Mouse (Mus musculus): ENCODE results near the gene Nfix. TPM values are rescaled to one million over a fixed set of nuclear protein-coding genes. Genes with fewer than 3 reads are reported as not detected.

Gene Nfix
- polyA plus RNA-seq, 1 experiment: 1.2 TPM

DNA sequence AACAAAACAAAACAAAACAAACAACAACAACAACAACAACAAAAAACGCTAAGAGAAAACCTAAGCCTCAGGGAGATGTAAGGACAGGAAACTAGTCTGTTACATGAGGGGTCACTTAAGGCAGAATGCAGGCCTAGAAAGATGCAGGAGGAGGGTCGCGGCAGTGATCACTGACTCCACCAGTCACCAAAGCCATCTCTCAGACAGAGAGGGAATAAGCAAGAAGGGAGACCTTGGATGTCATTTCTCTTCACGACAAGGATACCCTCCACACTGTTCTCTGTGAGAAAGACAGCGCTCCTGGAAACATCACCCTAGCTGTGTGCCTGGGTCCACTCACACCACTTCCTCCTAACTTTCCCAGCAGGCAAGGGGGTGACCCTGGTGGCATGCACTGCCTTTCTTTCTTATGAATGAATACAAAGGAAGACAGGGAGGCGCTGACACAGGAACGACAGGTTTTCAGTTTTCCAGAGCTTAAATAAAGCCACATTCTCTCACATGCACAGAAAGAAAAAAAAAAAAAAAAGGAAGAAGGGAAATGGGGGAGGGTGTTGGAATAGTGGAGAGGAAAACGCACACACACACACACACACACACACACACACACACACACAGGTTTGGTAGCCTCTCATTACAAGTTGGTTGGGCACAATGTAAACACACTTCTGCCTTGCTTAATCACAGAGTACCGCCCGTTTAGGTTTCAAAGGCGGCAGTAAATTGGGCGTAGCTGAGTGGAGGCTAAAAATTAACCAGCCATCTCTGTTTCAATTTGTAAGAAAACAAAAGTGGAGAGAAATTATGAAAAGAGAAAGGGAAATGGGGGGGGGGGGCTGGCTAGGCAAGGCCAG, 29.8 kb downstream of the Nfix start:
- Histone ChIP-seq H3K9me3 (replicated peaks; ENCODE audit: control insufficient read depth, insufficient read depth, low read length, poor library complexity, severe bottlenecking) (no peaks in the 10 kb centered on the region), H3K36me3 (ENCODE audit: control insufficient read depth, insufficient read depth, low read length, poor library complexity, severe bottlenecking) (no peaks in the 10 kb centered on the region), H3K4me3 (ENCODE audit: low read depth, low read length) (no peak overlapping the region), H3K9ac (ENCODE audit: low read depth, poor library complexity, severe bottlenecking) (no peak overlapping the region), H3K27ac (ENCODE audit: insufficient read depth, low read length) (no peak overlapping the region), H3K27me3 (ENCODE audit: control insufficient read depth, insufficient read depth, low read length, poor library complexity, severe bottlenecking) (peaks cover 27% of the 10 kb centered on the region), H3K4me1 (ENCODE audit: control insufficient read depth, insufficient read depth, low read length) (no peaks in the 10 kb centered on the region)
- TF ChIP-seq POLR2A (IDR thresholded peaks at IDR 0.05; ENCODE audit: insufficient read depth, low read length): no peak
- TF ChIP-seq EP300 (IDR thresholded peaks at IDR 0.05; ENCODE audit: insufficient read depth, low read depth, low read length): no peak
- TF ChIP-seq CTCF (IDR thresholded peaks at IDR 0.05; ENCODE audit: low read depth, low read length): no peak

DNA sequence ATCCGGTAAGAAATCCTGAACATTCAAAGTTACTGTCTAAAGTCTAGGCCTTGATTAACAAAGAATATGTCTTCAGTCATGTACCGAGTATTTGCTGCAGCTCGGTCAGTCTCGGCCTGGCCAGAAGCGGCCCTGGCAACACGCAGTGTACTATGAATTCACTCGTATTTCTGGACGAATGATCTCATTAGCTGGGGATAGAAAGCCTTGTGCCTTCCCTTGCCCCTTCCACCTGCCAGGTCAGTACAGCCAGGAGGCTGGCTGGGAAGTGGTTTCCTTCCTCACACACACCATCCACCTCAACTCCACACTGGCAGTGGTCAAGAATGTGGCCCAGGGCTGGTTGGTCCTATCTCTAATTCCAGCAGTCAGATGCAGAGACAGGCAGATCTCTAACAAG, 30.8 kb downstream of the Nfix start:
- H3K27me3 ChIP-seq (ENCODE audit: control insufficient read depth, insufficient read depth, low read length, poor library complexity, severe bottlenecking): peaks cover 25% of the 10 kb centered on the region
- TF ChIP-seq EP300 (IDR thresholded peaks at IDR 0.05; ENCODE audit: insufficient read depth, low read depth, low read length) (no peak), POLR2A (IDR thresholded peaks at IDR 0.05; ENCODE audit: insufficient read depth, low read length) (no peak), CTCF (IDR thresholded peaks at IDR 0.05; ENCODE audit: low read depth, low read length) (no peak)
- H3K27ac ChIP-seq (ENCODE audit: insufficient read depth, low read length): no peak overlapping the region
- no peak overlapping the region for H3K4me3 ChIP-seq (ENCODE audit: low read depth, low read length)
- H3K9ac ChIP-seq (ENCODE audit: low read depth, poor library complexity, severe bottlenecking): no peak overlapping the region
- no peaks in the 10 kb centered on the region for H3K9me3 ChIP-seq (replicated peaks; ENCODE audit: control insufficient read depth, insufficient read depth, low read length, poor library complexity, severe bottlenecking)
- H3K4me1 ChIP-seq (ENCODE audit: control insufficient read depth, insufficient read depth, low read length): no peaks in the 10 kb centered on the region
- H3K36me3 ChIP-seq (ENCODE audit: control insufficient read depth, insufficient read depth, low read length, poor library complexity, severe bottlenecking): no peaks in the 10 kb centered on the region

DNA sequence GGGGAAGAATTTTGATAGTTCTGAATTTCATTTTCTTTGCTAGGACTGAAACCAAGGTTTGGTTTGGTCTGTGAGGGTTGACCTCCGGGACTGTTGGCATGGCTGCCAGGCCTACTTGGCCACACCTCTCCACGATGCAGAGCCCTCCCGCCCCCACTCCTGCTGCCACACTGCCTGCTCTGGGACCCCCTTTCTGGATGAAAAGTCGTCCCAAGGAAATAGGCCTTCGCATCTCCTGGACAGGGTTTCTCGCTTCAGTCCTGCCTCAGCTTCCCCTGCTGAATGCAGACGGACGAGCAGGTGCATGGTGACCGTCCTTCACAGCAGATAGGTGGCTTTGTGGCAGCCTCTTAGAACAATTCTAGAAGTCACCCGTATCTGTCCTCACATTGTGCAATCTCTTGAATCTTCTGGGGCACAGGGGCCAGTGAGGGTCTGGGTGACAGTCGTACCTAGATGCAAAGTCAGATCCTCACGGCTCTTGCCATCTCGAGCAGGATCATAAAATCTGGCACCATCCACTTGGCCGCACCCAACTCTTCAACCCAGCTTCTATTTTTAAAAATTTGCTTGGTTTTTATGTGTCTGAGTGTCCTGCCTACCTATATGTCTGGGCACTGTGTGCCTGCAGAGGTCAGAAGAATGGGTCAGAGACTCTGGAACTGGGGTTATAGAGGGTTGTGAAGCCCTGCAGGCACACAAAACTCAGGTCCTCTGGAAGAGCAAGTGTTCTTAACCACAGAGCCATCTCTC, 31.6 kb downstream of the Nfix start:
- Histone ChIP-seq H3K9ac (ENCODE audit: low read depth, poor library complexity, severe bottlenecking) (no peak overlapping the region), H3K4me1 (ENCODE audit: control insufficient read depth, insufficient read depth, low read length) (no peaks in the 10 kb centered on the region), H3K9me3 (replicated peaks; ENCODE audit: control insufficient read depth, insufficient read depth, low read length, poor library complexity, severe bottlenecking) (no peaks in the 10 kb centered on the region), H3K27ac (ENCODE audit: insufficient read depth, low read length) (no peak overlapping the region), H3K36me3 (ENCODE audit: control insufficient read depth, insufficient read depth, low read length, poor library complexity, severe bottlenecking) (no peaks in the 10 kb centered on the region), H3K4me3 (ENCODE audit: low read depth, low read length) (no peak overlapping the region), H3K27me3 (ENCODE audit: control insufficient read depth, insufficient read depth, low read length, poor library complexity, severe bottlenecking) (peaks cover 21% of the 10 kb centered on the region)
- no peak for TF ChIP-seq POLR2A (IDR thresholded peaks at IDR 0.05; ENCODE audit: insufficient read depth, low read length)

DNA sequence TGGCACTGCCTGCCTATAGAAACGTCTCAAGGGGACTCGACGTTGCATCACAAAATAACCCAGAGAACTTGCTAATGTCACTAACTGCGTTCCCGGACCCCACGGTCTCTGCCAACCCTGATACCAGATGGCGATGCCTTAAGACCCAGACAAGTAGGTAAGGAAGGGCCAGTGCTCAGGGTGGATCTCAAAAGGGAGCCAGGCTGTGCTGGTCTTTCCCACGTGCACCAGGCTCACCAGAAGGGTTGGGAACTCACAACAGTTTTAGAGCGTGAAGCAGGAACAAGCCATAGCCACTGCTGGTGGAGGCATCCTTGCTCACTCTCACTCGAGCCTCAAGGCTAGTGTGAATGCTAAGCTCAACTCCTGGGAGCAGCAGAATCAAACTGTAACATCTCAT, 32.9 kb downstream of the Nfix start:
- Histone ChIP-seq H3K36me3 (ENCODE audit: control insufficient read depth, insufficient read depth, low read length, poor library complexity, severe bottlenecking) (no peaks in the 10 kb centered on the region), H3K27ac (ENCODE audit: insufficient read depth, low read length) (no peak overlapping the region), H3K9ac (ENCODE audit: low read depth, poor library complexity, severe bottlenecking) (no peak overlapping the region), H3K4me3 (ENCODE audit: low read depth, low read length) (no peak overlapping the region), H3K9me3 (replicated peaks; ENCODE audit: control insufficient read depth, insufficient read depth, low read length, poor library complexity, severe bottlenecking) (no peaks in the 10 kb centered on the region), H3K27me3 (ENCODE audit: control insufficient read depth, insufficient read depth, low read length, poor library complexity, severe bottlenecking) (peaks cover 11% of the 10 kb centered on the region), H3K4me1 (ENCODE audit: control insufficient read depth, insufficient read depth, low read length) (no peaks in the 10 kb centered on the region)
- TF ChIP-seq POLR2A (IDR thresholded peaks at IDR 0.05; ENCODE audit: insufficient read depth, low read length) (no peak), CTCF (IDR thresholded peaks at IDR 0.05; ENCODE audit: low read depth, low read length) (no peak), EP300 (IDR thresholded peaks at IDR 0.05; ENCODE audit: insufficient read depth, low read depth, low read length) (no peak)

DNA sequence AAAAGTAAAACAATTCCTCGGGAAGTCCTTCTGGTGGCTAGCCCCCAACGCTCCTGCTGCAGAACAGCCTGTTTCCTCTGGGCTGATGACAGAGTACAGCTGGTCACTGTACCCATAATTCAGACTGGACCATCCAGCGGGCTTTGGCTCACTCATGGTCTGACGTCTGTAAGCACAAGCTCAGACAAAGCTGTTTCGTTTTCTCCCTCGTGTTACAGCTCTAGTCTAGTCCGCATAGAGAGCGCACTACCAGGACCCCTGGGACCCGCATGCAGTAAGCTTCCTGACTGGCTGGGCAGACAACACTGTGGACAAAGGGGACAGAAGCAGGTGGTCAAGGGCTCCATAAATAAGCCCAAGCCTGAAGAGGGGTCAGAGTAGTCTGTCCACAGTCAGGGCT, 33.7 kb downstream of the Nfix start:
- Histone ChIP-seq H3K4me3 (ENCODE audit: low read depth, low read length) (no peak overlapping the region), H3K27ac (ENCODE audit: insufficient read depth, low read length) (no peak overlapping the region), H3K36me3 (ENCODE audit: control insufficient read depth, insufficient read depth, low read length, poor library complexity, severe bottlenecking) (no peaks in the 10 kb centered on the region), H3K9ac (ENCODE audit: low read depth, poor library complexity, severe bottlenecking) (no peak overlapping the region), H3K27me3 (ENCODE audit: control insufficient read depth, insufficient read depth, low read length, poor library complexity, severe bottlenecking) (peaks cover 5% of the 10 kb centered on the region), H3K9me3 (replicated peaks; ENCODE audit: control insufficient read depth, insufficient read depth, low read length, poor library complexity, severe bottlenecking) (no peaks in the 10 kb centered on the region), H3K4me1 (ENCODE audit: control insufficient read depth, insufficient read depth, low read length) (no peaks in the 10 kb centered on the region)
- TF ChIP-seq EP300 (IDR thresholded peaks at IDR 0.05; ENCODE audit: insufficient read depth, low read depth, low read length) (no peak), CTCF (IDR thresholded peaks at IDR 0.05; ENCODE audit: low read depth, low read length) (no peak), POLR2A (IDR thresholded peaks at IDR 0.05; ENCODE audit: insufficient read depth, low read length) (no peak)

DNA sequence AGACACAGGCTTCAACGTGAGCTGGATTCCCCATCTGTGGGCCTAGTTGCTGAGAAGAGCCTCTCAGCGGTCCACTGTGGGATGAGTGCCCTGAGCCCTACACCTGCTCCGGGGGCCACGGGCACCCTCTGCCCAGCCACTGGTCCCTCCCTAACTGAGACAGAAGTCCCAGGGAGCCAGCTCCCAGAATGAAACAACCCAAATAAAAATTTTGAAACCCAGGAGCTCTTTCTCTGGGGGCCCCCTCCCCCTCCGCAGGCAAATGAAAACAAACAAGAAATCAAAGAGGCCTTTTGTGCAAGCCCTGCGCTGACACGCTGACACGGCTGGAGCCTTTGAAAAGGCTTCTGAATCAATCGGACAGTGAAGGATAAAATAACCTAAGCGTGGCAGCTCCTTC, 34.5 kb downstream of the Nfix start:
- no peak overlapping the region for H3K9ac ChIP-seq (ENCODE audit: low read depth, poor library complexity, severe bottlenecking)
- H3K27ac ChIP-seq (ENCODE audit: insufficient read depth, low read length): no peak overlapping the region
- no peak overlapping the region for H3K4me3 ChIP-seq (ENCODE audit: low read depth, low read length)
- no peaks in the 10 kb centered on the region for H3K4me1 ChIP-seq (ENCODE audit: control insufficient read depth, insufficient read depth, low read length)
- H3K27me3 ChIP-seq (ENCODE audit: control insufficient read depth, insufficient read depth, low read length, poor library complexity, severe bottlenecking): no peaks in the 10 kb centered on the region; the same call in 1 of the 2 replicates
- H3K9me3 ChIP-seq (replicated peaks; ENCODE audit: control insufficient read depth, insufficient read depth, low read length, poor library complexity, severe bottlenecking): no peaks in the 10 kb centered on the region
- TF ChIP-seq POLR2A (IDR thresholded peaks at IDR 0.05; ENCODE audit: insufficient read depth, low read length): no peak
- no peak for TF ChIP-seq EP300 (IDR thresholded peaks at IDR 0.05; ENCODE audit: insufficient read depth, low read depth, low read length)
- TF ChIP-seq CTCF (IDR thresholded peaks at IDR 0.05; ENCODE audit: low read depth, low read length): no peak
- no peaks in the 10 kb centered on the region for H3K36me3 ChIP-seq (ENCODE audit: control insufficient read depth, insufficient read depth, low read length, poor library complexity, severe bottlenecking)

Measured in ES-Bruce4 (cell line).